Mouse (Mus musculus): ENCODE data around the gene Trim67. TPM values are rescaled to one million over a fixed set of nuclear protein-coding genes. Genes with fewer than 3 reads are reported as not detected.
A peak's percentile ranks its signal among the peaks of the same experiment; 100 is the strongest.

Gene Trim67
- polyA plus RNA-seq, 1 experiment: not detected

DNA sequence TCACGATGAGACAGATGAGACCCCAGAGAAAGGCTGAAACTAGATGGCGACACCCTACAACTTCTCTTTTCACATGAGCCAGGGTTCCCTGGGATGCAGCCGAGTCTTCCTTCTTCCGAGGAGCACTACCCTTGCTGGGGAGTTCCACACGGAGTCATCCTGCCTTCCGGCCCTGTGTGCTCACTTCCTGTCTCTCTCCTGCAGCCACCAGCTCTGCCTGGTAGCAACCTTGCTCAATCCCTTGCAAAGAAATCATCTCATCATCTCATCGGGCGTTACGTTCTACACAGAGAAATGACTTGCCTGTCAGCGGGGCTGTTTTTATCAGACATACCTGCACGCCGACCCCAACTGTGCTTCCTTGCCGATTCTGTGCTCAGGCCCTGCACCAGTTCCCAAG, 37.2 kb downstream of the Trim67 start:
- Histone ChIP-seq H3K4me1 (ENCODE audit: control insufficient read depth, insufficient read depth, low read length) (peaks cover 6% of the 10 kb centered on the region; the same call in 1 of the 2 replicates), H3K27ac (ENCODE audit: control insufficient read depth, insufficient read depth, low read depth, low read length, poor library complexity) (peak overlapping the region; percentile 12; the same call in 1 of the 2 replicates), H3K4me3 (replicated peaks; ENCODE audit: control insufficient read depth, low read depth, low read length) (no peak overlapping the region)
- 36% methylated on average over 13 of the region's 13 CpGs for WGBS
- TF ChIP-seq POLR2A (IDR thresholded peaks at IDR 0.05; ENCODE audit: borderline replicate concordance, control insufficient read depth, low read depth, low read length): no peak
- TF ChIP-seq CTCF (IDR thresholded peaks at IDR 0.05; ENCODE audit: control insufficient read depth, insufficient read depth, low read length): no peak

DNA sequence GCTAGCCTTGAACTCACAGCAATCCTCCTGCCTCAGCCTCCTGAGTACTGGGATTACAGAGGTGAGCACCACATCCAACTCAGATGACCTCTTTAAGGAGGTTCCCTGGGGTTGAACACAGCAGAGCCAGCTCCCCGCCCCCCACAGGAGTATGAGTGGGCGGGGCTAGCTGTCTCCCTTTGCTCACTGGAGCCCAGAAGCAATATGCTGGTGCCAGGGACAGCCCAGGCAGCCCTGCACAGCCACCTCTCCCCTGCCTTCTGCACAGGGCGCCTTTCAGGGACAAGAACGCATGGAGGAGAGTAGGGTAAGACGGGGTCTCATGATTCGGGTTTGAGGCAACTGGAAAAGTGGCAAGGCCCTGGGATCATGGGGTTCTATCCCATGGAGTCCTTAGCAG, 38.6 kb downstream of the Trim67 start:
- Histone ChIP-seq H3K4me3 (replicated peaks; ENCODE audit: control insufficient read depth, low read depth, low read length) (no peak overlapping the region), H3K27ac (ENCODE audit: control insufficient read depth, insufficient read depth, low read depth, low read length, poor library complexity) (no peak overlapping the region), H3K4me1 (ENCODE audit: control insufficient read depth, insufficient read depth, low read length) (peaks cover 4% of the 10 kb centered on the region; the same call in 1 of the 2 replicates)
- WGBS: 73% methylated on average over 6 of the region's 6 CpGs
- TF ChIP-seq CTCF (IDR thresholded peaks at IDR 0.05; ENCODE audit: control insufficient read depth, insufficient read depth, low read length): no peak
- no peak for TF ChIP-seq POLR2A (IDR thresholded peaks at IDR 0.05; ENCODE audit: borderline replicate concordance, control insufficient read depth, low read depth, low read length)

DNA sequence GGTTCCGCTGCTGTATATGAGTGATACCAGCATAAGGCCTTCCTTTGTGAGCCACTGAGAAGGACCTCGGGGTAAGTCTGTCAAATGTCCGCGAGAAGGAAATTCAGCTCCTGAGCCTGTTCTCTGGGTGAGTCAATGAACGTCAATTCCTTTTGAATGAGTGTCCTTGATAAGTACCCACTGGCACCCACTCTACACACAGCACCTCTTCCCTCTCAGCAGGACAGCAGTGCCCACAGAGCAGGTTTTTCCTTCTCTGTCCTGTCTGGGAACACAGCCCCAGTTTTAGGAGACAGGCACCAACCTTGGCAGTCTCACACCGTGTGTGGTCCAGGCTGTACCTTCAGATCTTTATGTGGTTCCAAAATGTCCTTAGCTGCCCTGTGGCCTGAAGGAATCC, 39.0 kb downstream of the Trim67 start:
- Histone ChIP-seq H3K4me1 (ENCODE audit: control insufficient read depth, insufficient read depth, low read length) (peaks cover 3% of the 10 kb centered on the region; the same call in 1 of the 2 replicates), H3K27ac (ENCODE audit: control insufficient read depth, insufficient read depth, low read depth, low read length, poor library complexity) (no peak overlapping the region), H3K4me3 (replicated peaks; ENCODE audit: control insufficient read depth, low read depth, low read length) (no peak overlapping the region)
- 82% methylated on average over 6 of the region's 6 CpGs for WGBS
- no peak for TF ChIP-seq POLR2A (IDR thresholded peaks at IDR 0.05; ENCODE audit: borderline replicate concordance, control insufficient read depth, low read depth, low read length)

DNA sequence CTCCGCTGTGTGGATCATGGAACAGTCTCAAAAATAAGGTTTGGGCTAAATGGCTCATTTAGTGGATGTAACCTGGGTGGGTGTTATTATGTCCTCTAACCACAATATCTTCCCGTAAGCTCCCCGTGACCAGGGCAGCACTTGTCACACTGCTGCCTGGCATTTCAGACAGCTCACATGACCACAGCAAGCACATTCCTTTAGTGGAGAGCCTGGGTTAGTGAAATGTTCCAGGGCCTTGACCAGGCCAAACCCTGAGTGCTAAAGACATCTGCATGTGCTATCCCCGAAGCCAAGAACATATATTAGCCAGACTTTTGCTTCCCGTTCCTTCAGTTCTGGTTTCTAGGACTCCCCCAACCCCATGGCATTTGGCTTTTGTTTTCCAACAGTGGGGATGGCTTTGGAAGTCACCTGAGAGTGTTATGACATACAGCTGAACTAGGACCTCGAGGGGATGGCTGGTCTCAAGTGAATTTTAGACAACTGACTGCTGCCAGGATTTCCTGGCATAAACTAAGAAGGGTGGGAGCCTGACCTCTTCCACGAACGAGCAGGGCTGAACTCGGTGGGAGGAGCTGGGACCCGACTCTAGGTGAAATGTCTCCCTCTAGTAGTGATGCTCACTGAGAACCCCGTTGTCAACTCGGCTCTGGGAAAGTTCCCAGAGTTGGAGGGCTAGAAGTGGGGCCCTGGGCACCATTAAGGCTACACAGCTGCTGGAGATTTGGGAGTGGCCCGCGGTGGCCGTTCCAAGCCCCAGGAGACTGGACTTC, 40.7 kb downstream of the Trim67 start:
- H3K4me1 ChIP-seq (ENCODE audit: control insufficient read depth, insufficient read depth, low read length): peaks cover 5% of the 10 kb centered on the region; the same call in 1 of the 2 replicates
- TF ChIP-seq CTCF (IDR thresholded peaks at IDR 0.05; ENCODE audit: control insufficient read depth, insufficient read depth, low read length) (no peak), POLR2A (IDR thresholded peaks at IDR 0.05; ENCODE audit: borderline replicate concordance, control insufficient read depth, low read depth, low read length) (no peak)
- 42% methylated on average over 15 of the region's 15 CpGs for WGBS
- no peak overlapping the region for H3K4me3 ChIP-seq (replicated peaks; ENCODE audit: control insufficient read depth, low read depth, low read length)
- no peak overlapping the region for H3K27ac ChIP-seq (ENCODE audit: control insufficient read depth, insufficient read depth, low read depth, low read length, poor library complexity)

DNA sequence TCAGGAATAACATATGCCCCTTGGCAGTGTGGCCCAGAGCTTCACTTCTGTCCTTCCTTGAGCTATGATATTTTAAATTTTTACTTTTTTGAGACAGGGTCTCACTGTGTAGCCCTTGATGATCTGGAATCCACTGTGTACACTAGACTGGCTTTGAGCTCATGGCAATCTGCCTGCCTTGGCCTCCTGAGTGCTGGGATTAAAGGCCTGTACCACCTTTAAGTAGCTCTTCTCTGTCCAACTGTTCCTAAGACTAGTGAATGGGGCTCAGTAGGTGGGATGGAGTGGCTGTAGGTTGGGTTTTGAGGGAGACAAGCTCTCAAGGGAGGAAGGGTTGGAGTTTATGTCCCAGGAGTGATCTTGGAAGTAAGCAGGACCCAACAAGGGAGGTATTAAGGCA, 43.0 kb downstream of the Trim67 start:
- peaks cover 5% of the 10 kb centered on the region; the same call in 1 of the 2 replicates for H3K4me1 ChIP-seq (ENCODE audit: control insufficient read depth, insufficient read depth, low read length)
- H3K4me3 ChIP-seq (replicated peaks; ENCODE audit: control insufficient read depth, low read depth, low read length): no peak overlapping the region
- no peak for TF ChIP-seq POLR2A (IDR thresholded peaks at IDR 0.05; ENCODE audit: borderline replicate concordance, control insufficient read depth, low read depth, low read length)
- no peak for TF ChIP-seq CTCF (IDR thresholded peaks at IDR 0.05; ENCODE audit: control insufficient read depth, insufficient read depth, low read length)
- H3K27ac ChIP-seq (ENCODE audit: control insufficient read depth, insufficient read depth, low read depth, low read length, poor library complexity): no peak overlapping the region

DNA sequence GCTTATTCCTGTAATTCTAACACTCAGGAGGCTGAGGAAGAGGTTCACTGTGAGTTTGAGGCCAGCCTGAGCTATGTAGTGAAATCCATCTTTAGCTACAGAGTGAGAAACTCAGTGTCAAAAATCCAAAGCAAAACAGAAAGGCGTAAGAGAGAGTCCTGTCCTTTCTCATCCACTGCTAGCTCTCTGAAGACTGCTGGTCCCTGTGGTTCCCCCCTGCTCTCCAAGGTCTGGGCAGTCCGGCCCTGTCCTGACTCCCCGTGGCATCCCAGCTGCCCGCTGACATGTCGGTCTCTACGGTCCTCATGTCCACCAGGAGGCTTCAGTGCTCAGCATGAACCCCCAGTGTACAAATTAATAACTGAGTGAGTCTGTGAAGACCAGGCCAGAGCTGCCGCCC, 43.4 kb downstream of the Trim67 start:
- no peak overlapping the region for H3K4me3 ChIP-seq (replicated peaks; ENCODE audit: control insufficient read depth, low read depth, low read length)
- no peak for TF ChIP-seq POLR2A (IDR thresholded peaks at IDR 0.05; ENCODE audit: borderline replicate concordance, control insufficient read depth, low read depth, low read length)
- no peak for TF ChIP-seq CTCF (IDR thresholded peaks at IDR 0.05; ENCODE audit: control insufficient read depth, insufficient read depth, low read length)
- H3K27ac ChIP-seq (ENCODE audit: control insufficient read depth, insufficient read depth, low read depth, low read length, poor library complexity): no peak overlapping the region
- peaks cover 5% of the 10 kb centered on the region; the same call in 1 of the 2 replicates for H3K4me1 ChIP-seq (ENCODE audit: control insufficient read depth, insufficient read depth, low read length)
- 91% methylated on average over 7 of the region's 7 CpGs for WGBS

DNA sequence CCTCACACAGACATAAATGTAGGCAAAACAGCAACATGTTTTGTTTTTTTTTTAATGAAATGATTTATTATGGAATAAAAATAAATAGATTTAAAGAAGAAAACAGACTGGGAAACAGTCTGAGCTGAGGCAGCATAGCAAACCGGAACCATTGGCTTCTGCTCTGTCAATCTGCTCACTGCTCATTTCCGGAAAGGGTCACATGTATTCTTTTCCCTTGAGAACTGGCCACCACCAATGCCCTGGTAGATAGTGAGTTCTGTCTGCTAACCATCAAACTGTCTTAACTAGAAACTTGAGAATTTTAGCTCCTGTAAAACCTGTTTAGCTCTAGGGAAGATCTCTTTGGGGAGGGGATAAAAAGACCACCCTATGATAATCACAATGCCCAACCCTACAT, 44.0 kb downstream of the Trim67 start:
- Histone ChIP-seq H3K4me1 (ENCODE audit: control insufficient read depth, insufficient read depth, low read length) (peaks cover 5% of the 10 kb centered on the region; the same call in 1 of the 2 replicates), H3K27ac (ENCODE audit: control insufficient read depth, insufficient read depth, low read depth, low read length, poor library complexity) (no peak overlapping the region), H3K4me3 (replicated peaks; ENCODE audit: control insufficient read depth, low read depth, low read length) (no peak overlapping the region)
- TF ChIP-seq POLR2A (IDR thresholded peaks at IDR 0.05; ENCODE audit: borderline replicate concordance, control insufficient read depth, low read depth, low read length) (no peak), CTCF (IDR thresholded peaks at IDR 0.05; ENCODE audit: control insufficient read depth, insufficient read depth, low read length) (no peak)
- 51% methylated on average over 2 of the region's 2 CpGs for WGBS

DNA sequence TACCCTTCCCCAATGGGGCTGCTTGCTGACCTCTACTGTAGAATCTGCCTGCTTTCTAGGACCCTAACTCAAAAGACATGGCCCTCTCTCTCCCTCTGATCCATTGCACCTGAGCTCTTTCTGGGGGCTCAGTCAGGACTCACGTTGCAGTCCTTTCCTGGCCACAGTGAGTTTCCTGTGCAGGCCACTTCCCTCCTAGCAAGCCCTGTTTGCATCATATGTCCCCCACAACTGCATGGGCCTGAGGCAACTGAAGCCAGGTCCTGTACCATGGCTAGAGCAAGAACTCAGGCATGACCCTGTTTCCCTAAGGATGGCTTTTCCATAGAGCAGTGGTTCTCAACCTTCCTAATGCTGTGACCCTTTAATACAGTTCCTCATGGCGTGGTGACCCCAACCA, 45.1 kb downstream of the Trim67 start:
- WGBS: 35% methylated on average over 2 of the region's 2 CpGs
- Histone ChIP-seq H3K4me3 (replicated peaks; ENCODE audit: control insufficient read depth, low read depth, low read length) (no peak overlapping the region), H3K27ac (ENCODE audit: control insufficient read depth, insufficient read depth, low read depth, low read length, poor library complexity) (no peak overlapping the region), H3K4me1 (ENCODE audit: control insufficient read depth, insufficient read depth, low read length) (peaks cover 5% of the 10 kb centered on the region; the same call in 1 of the 2 replicates)
- TF ChIP-seq POLR2A (IDR thresholded peaks at IDR 0.05; ENCODE audit: borderline replicate concordance, control insufficient read depth, low read depth, low read length) (no peak), CTCF (IDR thresholded peaks at IDR 0.05; ENCODE audit: control insufficient read depth, insufficient read depth, low read length) (no peak)
